Mouse (Mus musculus) olfactory bulb, adult 2 months (tissue): ENCODE data around the gene Add2.

Experiments used
- CTCF ChIP-seq: fragments of 200-500 bp; IDR thresholded peaks from 2 replicates; pipeline ENCODE4 v1.5.1; 2012; ENCODE audit warnings: low read depth, mild to moderate bottlenecking, low read length, moderate library complexity; ENCODE audit not compliant: insufficient read depth
- POLR2A ChIP-seq: fragments of 200-500 bp; IDR thresholded peaks from 2 replicates; pipeline ENCODE4 v1.6.1; 2012; ENCODE audit warnings: mild to moderate bottlenecking, low read depth, low read length, moderate library complexity; ENCODE audit not compliant: insufficient read depth

GRCm38 (mm10) chr6:86059151-86059853 lies 30.8 kb downstream of the Add2 start:
- TF ChIP-seq CTCF (no peak), POLR2A (no peak)
